Mouse (Mus musculus) CD8-positive naive resting alpha-beta T cell, adult 2 months (primary cell): ENCODE measurements around the gene Nrxn2.

ENCODE experiments used
- DNase-seq, 2 experiments: peaks; one replicate each; pipeline ENCODE4 v3.0.0; 2022; ENCODE audit warnings: low read depth in 2 of 2, low spot score in 2 of 2

Nrxn2 gene

DNA sequence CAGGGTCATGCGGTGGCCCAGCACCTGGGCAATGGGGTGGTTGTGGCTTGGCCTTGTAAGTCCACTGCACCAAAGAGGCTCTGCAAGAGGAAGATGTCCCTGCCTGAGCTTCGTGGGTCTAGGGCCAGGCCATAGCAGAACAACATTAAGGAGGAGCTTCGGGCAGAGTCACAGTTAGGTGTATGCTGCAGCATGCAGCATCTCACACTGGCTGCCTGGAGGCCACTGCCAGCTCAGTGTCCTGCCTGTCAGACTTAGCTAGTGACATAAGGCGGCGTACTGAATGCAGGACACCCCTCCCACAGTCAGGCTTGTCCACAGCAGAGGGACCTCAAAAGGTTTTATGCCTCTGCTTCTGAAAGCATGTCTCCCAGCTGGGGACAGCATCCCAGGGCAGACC is 150.5 kb downstream of the Nrxn2 start:
- DNase-seq = no peak

DNA sequence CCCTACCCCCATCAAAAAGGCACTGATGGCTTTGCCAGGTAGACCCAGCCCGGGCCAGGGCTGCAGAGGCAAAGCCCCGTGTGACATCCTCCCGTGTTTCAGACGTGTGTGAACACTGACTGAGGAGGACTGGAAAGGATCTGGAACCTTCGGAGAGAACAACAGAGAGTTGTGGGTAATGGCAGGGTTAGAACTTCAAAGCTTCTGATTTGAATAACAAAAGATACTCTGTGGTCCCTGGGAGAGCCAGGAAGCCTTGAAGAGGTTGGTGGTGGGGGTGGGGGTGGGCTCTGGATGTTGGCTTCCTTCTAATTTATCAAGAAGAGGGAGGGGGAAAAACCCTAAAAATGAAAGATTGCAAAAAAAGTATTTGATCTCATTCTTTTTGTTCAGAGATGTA is 151.0 kb downstream of the Nrxn2 start:
- no peak for DNase-seq

DNA sequence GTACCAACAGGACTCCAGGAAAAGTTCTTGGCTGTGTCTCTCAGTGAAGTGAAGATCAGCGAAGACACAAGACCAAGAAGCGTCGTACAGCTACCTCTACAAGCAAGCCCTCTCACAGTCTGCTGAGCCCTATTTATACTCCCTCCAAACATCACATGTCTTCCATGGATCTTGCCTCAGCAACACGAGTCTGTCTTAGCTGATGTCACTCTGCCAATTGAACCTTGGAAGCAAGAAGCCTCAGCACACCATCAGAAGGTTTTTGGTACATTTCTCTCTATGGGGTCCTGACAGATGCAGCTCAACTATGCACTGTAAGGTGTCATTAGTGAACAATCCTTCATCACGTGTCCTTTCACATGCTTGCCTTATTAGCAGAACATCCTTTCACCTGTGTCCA is 152.9 kb downstream of the Nrxn2 start:
- no peak for DNase-seq

DNA sequence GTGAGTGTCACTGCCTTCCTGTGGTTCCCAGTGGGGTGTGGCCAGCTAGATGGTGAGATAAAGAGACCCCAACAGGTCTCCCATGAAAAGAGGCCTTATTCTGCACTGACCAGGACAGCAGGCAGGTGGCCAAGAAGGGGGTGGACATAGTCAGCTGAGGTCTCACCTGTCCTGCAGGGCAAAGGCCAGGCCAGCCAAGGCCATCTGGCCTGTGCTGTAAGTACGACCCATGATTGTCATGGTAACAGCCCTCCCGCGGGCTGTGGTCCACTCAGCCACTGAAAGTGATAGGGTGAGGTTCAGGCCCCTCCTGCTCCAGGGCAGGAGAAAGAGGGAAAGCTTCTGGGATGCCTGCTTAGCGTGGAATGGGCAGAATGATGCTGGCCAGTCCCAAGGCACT is 153.5 kb downstream of the Nrxn2 start:
- no peak for DNase-seq
